Mouse (Mus musculus): ENCODE results near the gene Tgfbr2. TPM values are rescaled to one million over a fixed set of nuclear protein-coding genes. Genes with fewer than 3 reads are reported as not detected.

Gene Tgfbr2
- total RNA-seq, 2 experiments from 2014 or later = 10.7 to 11.7 TPM

GRCm38 (mm10) chr9:116212915-116213619 lies 37.9 kb upstream of the Tgfbr2 start:
- DNase-seq (ENCODE audit: low spot score in 2 of 2) = no peak

GRCm38 (mm10) chr9:116212069-116212468 lies 36.9 kb upstream of the Tgfbr2 start:
- Histone ChIP-seq H3K27ac (no peak overlapping the region), H3K4me3 (no peak overlapping the region)
- no peak for DNase-seq (ENCODE audit: low spot score in 2 of 2)
- no peak for TF ChIP-seq CTCF (conservative IDR thresholded peaks at IDR 0.05)

More at GRCm38 (mm10) chr9:116212915-116213619, 37.9 kb upstream of the Tgfbr2 start:
- no peak for TF ChIP-seq CTCF (conservative IDR thresholded peaks at IDR 0.05)
- Histone ChIP-seq H3K27ac (0 out of 2 replicates have a peak overlapping the region, but pooled peaks have one; percentile 1), H3K4me3 (no peak overlapping the region)

- TF ChIP-seq CTCF (conservative IDR thresholded peaks at IDR 0.05) = no peak
- no peak for DNase-seq (ENCODE audit: low spot score in 2 of 2)
- Histone ChIP-seq H3K27ac (no peak overlapping the region), H3K4me3 (no peak overlapping the region)
These were observed 33.2 kb upstream of the Tgfbr2 start for GRCm38 (mm10) chr9:116208169-116208904.

- no peak overlapping the region for H3K27ac ChIP-seq
- H3K4me3 ChIP-seq = no peak overlapping the region
- DNase-seq (ENCODE audit: low spot score in 2 of 2) = no peak
- no peak for TF ChIP-seq CTCF (conservative IDR thresholded peaks at IDR 0.05)
These were observed 31.7 kb upstream of the Tgfbr2 start for GRCm38 (mm10) chr9:116206901-116207300.

- no peak for DNase-seq (ENCODE audit: low spot score in 2 of 2)
- no peak overlapping the region for H3K27ac ChIP-seq
- H3K4me3 ChIP-seq = no peak overlapping the region
- TF ChIP-seq CTCF (conservative IDR thresholded peaks at IDR 0.05) = no peak
These were observed 28.5 kb upstream of the Tgfbr2 start for GRCm38 (mm10) chr9:116203675-116204074.

GRCm38 (mm10) chr9:116199127-116199526 lies 24.0 kb upstream of the Tgfbr2 start:
- no peak for DNase-seq (ENCODE audit: low spot score in 2 of 2)
- no peak for TF ChIP-seq CTCF (conservative IDR thresholded peaks at IDR 0.05)
- H3K27ac ChIP-seq = no peak overlapping the region
- H3K4me3 ChIP-seq = no peak overlapping the region

GRCm38 (mm10) chr9:116198488-116198887 lies 23.3 kb upstream of the Tgfbr2 start:
- no peak overlapping the region for H3K27ac ChIP-seq
- no peak for DNase-seq (ENCODE audit: low spot score in 2 of 2)
- H3K4me3 ChIP-seq = no peak overlapping the region
- no peak for TF ChIP-seq CTCF (conservative IDR thresholded peaks at IDR 0.05)

GRCm38 (mm10) chr9:116197491-116198170 lies 22.5 kb upstream of the Tgfbr2 start:
- no peak for TF ChIP-seq CTCF (conservative IDR thresholded peaks at IDR 0.05)
- no peak overlapping the region for H3K27ac ChIP-seq
- no peak overlapping the region for H3K4me3 ChIP-seq
- DNase-seq (ENCODE audit: low spot score in 2 of 2) = no peak

- Histone ChIP-seq H3K27ac (peak overlapping the region; percentile 62; the same call in 1 of the 2 replicates), H3K4me3 (no peak overlapping the region)
- DNase-seq (ENCODE audit: low spot score in 2 of 2) = no peak
- no peak for TF ChIP-seq CTCF (conservative IDR thresholded peaks at IDR 0.05)
These were observed 18.8 kb upstream of the Tgfbr2 start for GRCm38 (mm10) chr9:116193889-116194450.

GRCm38 (mm10) chr9:116193535-116193881 lies 18.3 kb upstream of the Tgfbr2 start:
- no peak overlapping the region for H3K27ac ChIP-seq
- no peak overlapping the region for H3K4me3 ChIP-seq
- no peak for TF ChIP-seq CTCF (conservative IDR thresholded peaks at IDR 0.05)
- DNase-seq (ENCODE audit: low spot score in 2 of 2) = no peak

- no peak for TF ChIP-seq CTCF (conservative IDR thresholded peaks at IDR 0.05)
- no peak overlapping the region for H3K27ac ChIP-seq
- no peak for DNase-seq (ENCODE audit: low spot score in 2 of 2)
- H3K4me3 ChIP-seq = no peak overlapping the region
These were observed 17.8 kb upstream of the Tgfbr2 start for GRCm38 (mm10) chr9:116192826-116193534.

GRCm38 (mm10) chr9:116192253-116192652 lies 17.1 kb upstream of the Tgfbr2 start:
- no peak overlapping the region for H3K4me3 ChIP-seq
- no peak for DNase-seq (ENCODE audit: low spot score in 2 of 2)
- H3K27ac ChIP-seq = no peak overlapping the region
- no peak for TF ChIP-seq CTCF (conservative IDR thresholded peaks at IDR 0.05)
